Mouse (Mus musculus) CH12.LX (cell line): ENCODE measurements around the gene Rfc4. TPM values are rescaled to one million over a fixed set of nuclear protein-coding genes. Genes with fewer than 3 reads are reported as not detected.
A peak's percentile ranks its signal among the peaks of the same experiment; 100 is the strongest.

Experiments
- DNase-seq: peaks from one replicate; pipeline ENCODE4 v3.0.0-alpha.2; 2013; ENCODE audit errors: extremely low read depth
- H3K27ac ChIP-seq: 2 replicates; pipeline ENCODE4 v1.5.1; 2012; ENCODE audit warnings: low read depth, mild to moderate bottlenecking, control low read depth, moderate library complexity; ENCODE audit not compliant: insufficient read depth
- H3K27me3 ChIP-seq: replicated peaks from 2 replicates; pipeline ENCODE3; 2012; ENCODE audit warnings: inconsistent platforms
- H3K36me3 ChIP-seq, 2 experiments: replicated peaks in 1 of 2; 2 replicates each; pipeline versions ENCODE3 to v1.6.1; 2012; ENCODE audit warnings: inconsistent platforms in 1 of 2, low read length in 1 of 2, mild to moderate bottlenecking in 1 of 2, mixed read lengths in 1 of 2, moderate library complexity in 1 of 2; ENCODE audit not compliant: control insufficient read depth in 1 of 2, insufficient read depth in 1 of 2
- H3K4me1 ChIP-seq, 2 experiments: 2 replicates each; pipeline ENCODE4 v1.6.1; 2012; ENCODE audit warnings: inconsistent platforms in 1 of 2, moderate library complexity in 1 of 2; ENCODE audit not compliant: insufficient read depth in 2 of 2, control insufficient read depth in 1 of 2
- H3K4me2 ChIP-seq: 2 replicates; pipeline ENCODE4 v1.6.1; 2012; ENCODE audit warnings: low read depth, mild to moderate bottlenecking, control low read depth; ENCODE audit not compliant: poor library complexity, insufficient read depth, severe bottlenecking
- H3K4me3 ChIP-seq, 3 experiments: fragments of 150-350 bp in 1 of 3; sonication (generic) in 1 of 3; replicated peaks in 1 of 3; 2 replicates each; pipeline versions ENCODE3 to v1.5.1; 2011 to 2012; ENCODE audit warnings: low read depth in 2 of 3, low read length in 2 of 3, mild to moderate bottlenecking in 2 of 3, moderate library complexity in 2 of 3, control low read depth in 1 of 3, improper control_type of control experiment in 1 of 3, inconsistent platforms in 1 of 3, mixed read lengths in 1 of 3; ENCODE audit not compliant: poor library complexity in 1 of 3
- H3K79me2 ChIP-seq: replicated peaks from 2 replicates; pipeline ENCODE4 v1.6.1; 2012; ENCODE audit warnings: mild to moderate bottlenecking, moderate library complexity; ENCODE audit not compliant: control insufficient read depth, poor library complexity, insufficient read depth, severe bottlenecking; ENCODE audit errors: extremely low read depth
- H3K9ac ChIP-seq: 2 replicates; pipeline ENCODE4 v1.6.1; 2012; ENCODE audit warnings: low read depth, mild to moderate bottlenecking, control low read depth, moderate library complexity; ENCODE audit not compliant: insufficient read depth
- H3K9me3 ChIP-seq: replicated peaks from 2 replicates; pipeline ENCODE3; 2012; ENCODE audit warnings: low read length, inconsistent platforms, mixed read lengths
- BHLHE40 ChIP-seq: IDR thresholded peaks from 2 replicates; pipeline ENCODE4 v1.6.1; 2011; ENCODE audit warnings: mild to moderate bottlenecking, low read depth, low read length, improper control_type of control experiment
- CHD1 ChIP-seq: IDR thresholded peaks from 2 replicates; pipeline ENCODE4 v1.6.1; 2012; ENCODE audit warnings: low read depth, low read length, improper control_type of control experiment, inconsistent platforms
- CHD2 ChIP-seq: IDR thresholded peaks from 2 replicates; pipeline ENCODE4 v1.6.1; 2011; ENCODE audit warnings: low read length, improper control_type of control experiment
- CTCF ChIP-seq, 2 experiments: IDR thresholded peaks in 1 of 2; conservative IDR thresholded peaks in 1 of 2; 2 replicates each; pipeline ENCODE4 v1.5.1; 2011 to 2012; ENCODE audit warnings: low read depth in 2 of 2, low read length in 2 of 2, improper control_type of control experiment in 1 of 2, inconsistent platforms in 1 of 2, mild to moderate bottlenecking in 1 of 2, moderate library complexity in 1 of 2
- EP300 ChIP-seq: IDR thresholded peaks from 2 replicates; pipeline ENCODE4 v1.6.1; 2011; ENCODE audit warnings: low read length, improper control_type of control experiment
- ETS1 ChIP-seq: conservative IDR thresholded peaks from 2 replicates; pipeline ENCODE4 v1.6.1; 2012; ENCODE audit warnings: low read depth, mild to moderate bottlenecking, inconsistent platforms, low read length, improper control_type of control experiment, moderate library complexity
- IRF4 ChIP-seq: IDR thresholded peaks from 2 replicates; pipeline ENCODE4 v1.6.1; 2014; ENCODE audit warnings: low read depth, mild to moderate bottlenecking, inconsistent platforms, low read length, improper control_type of control experiment
- JUN ChIP-seq: IDR thresholded peaks from 2 replicates; pipeline ENCODE4 v1.6.1; 2011; ENCODE audit warnings: low read depth, mild to moderate bottlenecking, low read length, improper control_type of control experiment, moderate library complexity; ENCODE audit not compliant: insufficient read depth
- KAT2A ChIP-seq: IDR thresholded peaks from 2 replicates; pipeline ENCODE4 v1.6.1; 2012; ENCODE audit warnings: low read length, improper control_type of control experiment, inconsistent platforms; ENCODE audit not compliant: insufficient replicate concordance
- MAX ChIP-seq: IDR thresholded peaks from 2 replicates; pipeline ENCODE4 v1.6.1; 2011; ENCODE audit warnings: low read length, improper control_type of control experiment
- MAZ ChIP-seq: IDR thresholded peaks from 2 replicates; pipeline ENCODE4 v1.6.1; 2012; ENCODE audit warnings: low read depth, mild to moderate bottlenecking, inconsistent platforms, low read length, improper control_type of control experiment, moderate library complexity
- MEF2A ChIP-seq: IDR thresholded peaks from 2 replicates; pipeline ENCODE4 v1.6.1; 2014; ENCODE audit warnings: low read depth, mild to moderate bottlenecking, inconsistent platforms, low read length, improper control_type of control experiment, borderline replicate concordance
- MXI1 ChIP-seq: IDR thresholded peaks from 2 replicates; pipeline ENCODE4 v1.6.1; 2011; ENCODE audit warnings: mild to moderate bottlenecking, low read depth, low read length, improper control_type of control experiment
- MYC ChIP-seq: IDR thresholded peaks from 2 replicates; pipeline ENCODE4 v1.6.1; 2011; ENCODE audit warnings: low read depth, mild to moderate bottlenecking, improper control_type of control experiment, low read length
- NELFE ChIP-seq: IDR thresholded peaks from 2 replicates; pipeline ENCODE4 v1.6.1; 2011; ENCODE audit warnings: low read depth, low read length, improper control_type of control experiment
- PAX5 ChIP-seq: IDR thresholded peaks from 2 replicates; pipeline ENCODE4 v1.6.1; 2012; ENCODE audit warnings: low read length, inconsistent platforms, mixed read lengths
- POLR2A ChIP-seq: IDR thresholded peaks from 2 replicates; pipeline ENCODE4 v1.6.1; 2011; ENCODE audit warnings: low read depth, mild to moderate bottlenecking, improper control_type of control experiment, low read length
- POLR2AphosphoS2 ChIP-seq: IDR thresholded peaks from 2 replicates; pipeline ENCODE4 v1.6.1; 2011; ENCODE audit warnings: low read depth, low read length, improper control_type of control experiment
- RCOR1 ChIP-seq: conservative IDR thresholded peaks from 2 replicates; pipeline ENCODE4 v1.6.1; 2012; ENCODE audit warnings: low read depth, mild to moderate bottlenecking, inconsistent platforms, low read length, improper control_type of control experiment
- SIN3A ChIP-seq: IDR thresholded peaks from 2 replicates; pipeline ENCODE4 v1.6.1; 2012; ENCODE audit warnings: low read length, improper control_type of control experiment, inconsistent platforms
- TBP ChIP-seq: conservative IDR thresholded peaks from 2 replicates; pipeline ENCODE4 v1.6.1; 2011; ENCODE audit warnings: low read depth, low read length, improper control_type of control experiment
- TCF12 ChIP-seq: IDR thresholded peaks from 2 replicates; pipeline ENCODE4 v1.6.1; 2014; ENCODE audit warnings: low read depth, mild to moderate bottlenecking, inconsistent platforms, low read length, improper control_type of control experiment
- UBTF ChIP-seq: IDR thresholded peaks from 2 replicates; pipeline ENCODE4 v1.6.1; 2012; ENCODE audit warnings: low read depth, mild to moderate bottlenecking, inconsistent platforms, low read length, improper control_type of control experiment, moderate library complexity
- ZMIZ1 ChIP-seq: IDR thresholded peaks from 2 replicates; pipeline ENCODE4 v1.6.1; 2012; ENCODE audit warnings: low read depth, mild to moderate bottlenecking, inconsistent platforms, low read length, improper control_type of control experiment
- ZNF384 ChIP-seq: IDR thresholded peaks from 2 replicates; pipeline ENCODE4 v1.6.1; 2012; ENCODE audit warnings: low read depth, low read length, improper control_type of control experiment, inconsistent platforms
- dilution Hi-C: fragments of 300-500 bp; cut with MboI; formaldehyde crosslinking; loops from 2 replicates; pipeline ENCODE4 v1.14.3; 2020; ENCODE audit warnings: low sequenced_read_pairs; ENCODE audit not compliant: extremely low pct_unique_long_range_greater_than_20kb, extremely low pct_ligation_motif_present
- in situ Hi-C: fragments of 300-500 bp; cut with MboI; formaldehyde crosslinking; loops from 3 replicates; pipeline ENCODE4 v1.14.3; 2019; ENCODE audit warnings: low sequenced_read_pairs, low pct_ligation_motif_present, low pct_unique_long_range_greater_than_20kb, mixed read lengths
- polyA plus RNA-seq: library from polyadenylated mRNA; unstranded; fragments of >175 nt; gene quantifications from 2 replicates; pipeline ENCODE4 v1.2.1, GENCODE M21; 2012; ENCODE audit warnings: low read depth; ENCODE audit not compliant: insufficient read length
- total RNA-seq, 2 experiments: library from RNA; depleted of rRNA; stranded (reverse); fragments of 300-350 nt in 1 of 2; fragments of >200 nt in 1 of 2; gene quantifications; 2 replicates each; pipeline ENCODE4 v1.2.3; 2012 to 2014

Gene Rfc4
- total and polyA plus RNA-seq, 3 experiments = 74.6 to 191 (median 121) TPM

DNA sequence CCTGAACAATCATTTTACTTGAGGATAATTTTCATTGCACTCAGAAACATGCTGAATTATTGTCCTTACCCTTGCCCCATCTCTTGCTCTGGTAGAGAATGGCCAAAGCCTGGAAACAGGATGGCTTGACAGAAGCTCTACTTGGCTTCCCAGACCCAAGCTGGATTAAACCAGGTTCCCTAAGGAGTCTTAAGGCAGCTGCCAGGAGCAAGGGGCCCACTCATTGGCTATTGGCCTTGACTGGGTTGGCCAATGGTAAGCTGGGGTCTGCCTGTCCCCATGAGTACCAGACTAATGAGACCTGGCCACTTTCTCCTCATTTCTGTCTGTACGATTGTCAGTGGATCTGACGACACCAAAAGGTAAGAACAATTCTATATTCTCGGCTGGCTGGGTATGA lies 18.7 kb upstream of the Rfc4 start, which contains the start of gene Adipoq:
Gene Adipoq (plus strand): TSS at position 257 of the 400 bp plus-strand sequence.
- H3K27ac ChIP-seq = no peak within 1 kb of the TSS
- peaks cover 3% of the 10 kb centered on the region for H3K27me3 ChIP-seq
- H3K4me3 ChIP-seq = no peak within 1 kb of the TSS
- no peak within 1 kb of the TSS for H3K4me2 ChIP-seq
- no peak for DNase-seq
- no peak for TF ChIP-seq MXI1
- no peak for TF ChIP-seq CTCF (conservative IDR thresholded peaks at IDR 0.05 in 1 of 2, IDR thresholded peaks at IDR 0.05 in 1 of 2; ENCODE audit: low read depth in 2 of 2, low read length in 2 of 2)
- no peak for TF ChIP-seq PAX5
- dilution Hi-C loops = no loop called here
- H3K4me1 ChIP-seq = peaks cover 13 to 53% of the 10 kb centered on the region in 2 experiments; a peak in 3 of 4 replicates
- H3K36me3 ChIP-seq = no peaks in the 10 kb centered on the region
- H3K9ac ChIP-seq = no peak within 1 kb of the TSS
- in situ Hi-C loops = loop anchor here (5.0 to 10.0 kb wide), 2 partner anchors 136 to 289 kb away; no protein-coding TSS in a partner anchor
- H3K79me2 ChIP-seq = no peaks in the 10 kb centered on the region
- no peaks in the 10 kb centered on the region for H3K9me3 ChIP-seq

DNA sequence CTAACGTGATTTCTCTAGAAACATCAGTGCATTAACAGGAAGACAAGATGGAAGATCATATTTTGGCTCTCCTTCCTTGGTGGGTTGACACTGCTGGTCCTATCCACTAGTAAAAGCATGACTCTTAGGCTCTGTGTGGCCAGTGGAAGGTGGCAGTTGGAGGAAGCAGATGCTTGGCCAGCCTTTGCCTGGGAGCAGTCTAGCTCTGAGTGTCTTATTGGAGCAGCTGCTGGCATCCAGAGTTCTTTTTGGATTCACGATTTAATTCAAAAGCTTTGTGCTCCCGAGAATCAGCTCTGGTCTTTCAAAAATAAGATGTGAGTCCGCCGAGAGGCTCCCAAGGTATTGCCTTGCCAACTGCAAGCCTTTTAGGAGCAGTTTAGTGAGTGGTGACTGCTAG lies 17.7 kb upstream of the Rfc4 start:
- in situ Hi-C loops = loop anchor here (5.0 to 10.0 kb wide), 2 partner anchors 137 to 290 kb away; no protein-coding TSS in a partner anchor
- dilution Hi-C loops = no loop called here

DNA sequence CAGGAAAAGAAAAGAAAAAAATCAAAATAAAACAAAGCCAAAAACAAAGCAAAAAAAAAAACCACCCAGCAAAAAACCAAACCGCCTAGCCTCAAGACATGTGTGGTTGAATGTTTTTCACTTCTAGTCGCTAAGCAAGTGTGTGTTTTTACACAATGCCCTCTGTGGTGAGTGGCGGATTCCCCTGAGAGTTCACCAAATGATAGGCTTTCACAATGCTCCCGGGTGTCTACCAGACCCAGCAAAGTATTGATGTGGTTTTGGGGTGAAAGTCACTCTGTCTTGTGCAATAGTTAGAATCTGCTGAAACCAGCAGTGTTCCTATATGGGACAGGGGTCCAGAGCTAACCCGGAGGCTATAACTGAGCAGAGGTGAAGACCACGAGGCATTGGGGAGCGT lies 16.8 kb upstream of the Rfc4 start:
- peak; percentile 94 for DNase-seq
- Histone ChIP-seq H3K4me2 (peak overlapping the region; percentile 74), H3K79me2 (no peaks in the 10 kb centered on the region), H3K9ac (no peak overlapping the region), H3K27me3 (peaks cover 3% of the 10 kb centered on the region), H3K9me3 (no peaks in the 10 kb centered on the region), H3K4me3 (no peak overlapping the region), H3K36me3 (no peaks in the 10 kb centered on the region), H3K4me1 (peaks cover 16 to 52% of the 10 kb centered on the region in 2 experiments; a peak in 3 of 4 replicates), H3K27ac (no peak overlapping the region)
- dilution Hi-C loops (no loop called here), in situ Hi-C loops (loop anchor here (10.0 kb wide), 1 partner anchor 290 kb away; no protein-coding TSS in a partner anchor)
- no peak for TF ChIP-seq JUN
- TF ChIP-seq RCOR1 = 0 out of 2 replicates have a peak, but pooled peaks have one; percentile 50
- peak; percentile 79 for TF ChIP-seq EP300
- TF ChIP-seq SIN3A = no peak
- TF ChIP-seq ETS1 = peak; percentile 77
- TF ChIP-seq POLR2A = no peak
- TF ChIP-seq CHD1 = no peak
- TF ChIP-seq PAX5 = no peak
- TF ChIP-seq MXI1 = peak; percentile 37; the same call in 1 of the 2 replicates
- TF ChIP-seq MAZ = 0 out of 2 replicates have a peak, but pooled peaks have one; percentile 31
- TF ChIP-seq BHLHE40 = peak; percentile 86
- no peak for TF ChIP-seq CHD2
- no peak for TF ChIP-seq ZMIZ1
- TF ChIP-seq TBP = no peak
- peak; percentile 59; the same call in 1 of the 2 replicates for TF ChIP-seq MYC
- no peak for TF ChIP-seq CTCF (conservative IDR thresholded peaks at IDR 0.05 in 1 of 2, IDR thresholded peaks at IDR 0.05 in 1 of 2; ENCODE audit: low read depth in 2 of 2, low read length in 2 of 2)
- 0 out of 2 replicates have a peak, but pooled peaks have one; percentile 57 for TF ChIP-seq TCF12
- peak; percentile 71 for TF ChIP-seq MEF2A
- TF ChIP-seq IRF4 = peak; percentile 90

More for the DNA sequence above, 17.7 kb upstream of the Rfc4 start:
- Histone ChIP-seq H3K4me2 (no peak overlapping the region), H3K36me3 (no peaks in the 10 kb centered on the region), H3K79me2 (no peaks in the 10 kb centered on the region), H3K4me3 (no peak overlapping the region), H3K27ac (no peak overlapping the region), H3K4me1 (peaks cover 16 to 52% of the 10 kb centered on the region in 2 experiments; a peak in 3 of 4 replicates), H3K27me3 (peaks cover 3% of the 10 kb centered on the region)
- DNase-seq = no peak
- TF ChIP-seq MXI1 (no peak), POLR2AphosphoS2 (no peak), NELFE (no peak), JUN (no peak), CTCF (conservative IDR thresholded peaks at IDR 0.05 in 1 of 2, IDR thresholded peaks at IDR 0.05 in 1 of 2; ENCODE audit: low read depth in 2 of 2, low read length in 2 of 2) (no peak), BHLHE40 (no peak), MAX (no peak), UBTF (no peak), TBP (no peak), MAZ (no peak), ZNF384 (no peak), EP300 (no peak), PAX5 (no peak), KAT2A (no peak), MYC (no peak), IRF4 (no peak)
- TF ChIP-seq, all 38 proteins: peak for 0
- H3K9ac ChIP-seq = no peak overlapping the region
- no peaks in the 10 kb centered on the region for H3K9me3 ChIP-seq
